Mouse (Mus musculus) midbrain, postnatal 0 days (tissue): ENCODE results near the gene Pdia5. TPM values are rescaled to one million over a fixed set of nuclear protein-coding genes. Genes with fewer than 3 reads are reported as not detected.

Experiments
- ATAC-seq: fragments of 200-750 bp; cut with Nextera tagmentation; 2 replicates; pipeline ENCODE4 v1.8.0; 2017; ENCODE audit warnings: moderate number of reproducible peaks, mild to moderate bottlenecking, moderate TSS enrichment, moderate library complexity; ENCODE audit not compliant: low FRiP score
- DNase-seq: peaks from one replicate; pipeline ENCODE4 v3.0.0-alpha.2; 2015; ENCODE audit warnings: low spot score
- H3K27ac ChIP-seq: fragments of 300-500 bp; sonication (generic); 2 replicates; pipeline ENCODE4 v1.5.1; 2014; ENCODE audit warnings: low read depth, mild to moderate bottlenecking, low read length, mixed read lengths
- H3K27me3 ChIP-seq: fragments of 300-500 bp; sonication (generic); 2 replicates; pipeline ENCODE4 v1.6.1; 2014; ENCODE audit warnings: low read length, control low read depth, mixed read lengths; ENCODE audit not compliant: insufficient read depth
- H3K36me3 ChIP-seq: fragments of 300-500 bp; sonication (generic); 2 replicates; pipeline ENCODE4 v1.6.1; 2014; ENCODE audit warnings: low read length, control low read depth, mixed read lengths; ENCODE audit not compliant: insufficient read depth
- H3K4me1 ChIP-seq: fragments of 300-500 bp; sonication (generic); 2 replicates; pipeline ENCODE4 v1.6.1; 2014; ENCODE audit warnings: mild to moderate bottlenecking, control low read depth, antibody characterized with exemption, low read length, mixed read lengths; ENCODE audit not compliant: insufficient read depth
- H3K4me2 ChIP-seq: fragments of 300-500 bp; sonication (generic); 2 replicates; pipeline ENCODE4 v1.6.1; 2014; ENCODE audit warnings: low read depth, mild to moderate bottlenecking, low read length, mixed read lengths; ENCODE audit not compliant: poor library complexity, severe bottlenecking
- H3K4me3 ChIP-seq: fragments of 300-500 bp; sonication (generic); 2 replicates; pipeline ENCODE4 v1.5.1; 2014; ENCODE audit warnings: low read depth, mild to moderate bottlenecking, low read length, moderate library complexity
- H3K9ac ChIP-seq: fragments of 300-500 bp; sonication (generic); replicated peaks from 2 replicates; pipeline ENCODE4 v1.6.1; 2014; ENCODE audit warnings: mild to moderate bottlenecking, low read length, moderate library complexity, mixed read lengths; ENCODE audit not compliant: poor library complexity, severe bottlenecking
- H3K9me3 ChIP-seq: fragments of 300-500 bp; sonication (generic); 2 replicates; pipeline ENCODE4 v1.6.1; 2016; ENCODE audit warnings: low read length, control low read depth
- CTCF ChIP-seq: IDR thresholded peaks from 2 replicates; pipeline ENCODE4 v1.5.1; 2016; ENCODE audit warnings: antibody characterized with exemption, mild to moderate bottlenecking
- WGBS: fragments of 180-500 bp; shearing (Covaris S2); extraction: QIAGEN DNeasy Blood & Tissue Kit; methylation state at CpG from one replicate; pipeline ENCODE4 v1.1.7; 2014; 5-methylcytosine and 5-hydroxymethylcytosine counted together
- polyA plus RNA-seq: library from polyadenylated mRNA; unstranded; fragments of >200 nt; fragmentation: Nextera tagmentation; extraction: Ambion mirVana; gene quantifications from 2 replicates; pipeline ENCODE4 v1.2.1, GENCODE M21; 2015
- total RNA-seq: library from RNA; depleted of rRNA; stranded (reverse); fragments of >200 nt; gene quantifications from 2 replicates; pipeline ENCODE4 v1.2.3, GENCODE M21; 2014

Gene Pdia5
- total and polyA plus RNA-seq, 2 experiments from 2014 or later = 4.3 to 8.0 TPM

DNA sequence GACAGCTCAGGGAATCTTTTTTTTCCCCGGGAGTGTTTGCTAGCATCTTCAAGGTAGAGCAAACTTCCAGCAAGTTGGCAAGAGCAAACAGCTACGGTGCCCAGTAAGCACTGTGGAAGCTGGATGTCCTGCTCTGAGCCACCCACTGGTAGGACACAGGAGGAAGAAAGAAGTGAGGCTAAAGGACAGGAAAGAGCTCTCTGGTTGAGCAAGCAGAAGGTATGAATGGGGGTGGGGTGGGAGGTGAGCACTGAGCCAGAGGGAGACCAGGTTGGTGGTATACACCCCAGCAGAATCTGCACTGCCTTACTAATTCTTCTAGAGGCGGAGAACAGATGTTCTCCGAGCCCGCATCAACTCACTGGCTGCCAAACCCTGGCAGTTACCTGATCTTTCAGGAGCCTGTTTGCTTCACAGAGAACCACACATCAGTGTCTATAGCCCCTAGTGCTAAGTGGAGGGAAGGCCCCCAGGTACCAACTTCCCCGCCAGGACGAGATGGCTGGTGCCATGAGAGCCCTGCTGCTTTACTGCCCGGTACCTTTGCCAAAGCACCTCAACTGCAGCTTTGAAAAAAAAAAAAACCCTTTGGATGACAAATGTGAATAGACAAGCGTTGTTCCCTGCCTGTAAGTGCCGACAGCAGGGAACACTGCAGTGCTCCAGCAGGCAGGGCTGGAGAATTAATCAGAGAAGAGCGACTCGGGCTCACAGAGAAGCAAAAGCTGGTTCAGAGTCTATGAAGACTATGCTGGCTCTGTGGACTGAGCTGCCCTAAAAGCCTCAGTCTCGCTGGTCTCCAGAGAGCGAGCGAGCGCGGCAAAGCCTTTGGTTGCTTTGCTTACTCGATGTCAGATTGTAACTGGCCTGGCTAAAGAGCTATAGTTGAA, 67.2 kb downstream of the Pdia5 start:
- Histone ChIP-seq H3K36me3 (no peaks in the 10 kb centered on the region), H3K9me3 (no peaks in the 10 kb centered on the region), H3K27ac (peak overlapping the region; percentile 26; the same call in 1 of the 2 replicates), H3K4me1 (peaks cover 9% of the 10 kb centered on the region; the same call in 1 of the 2 replicates), H3K4me3 (no peak overlapping the region), H3K4me2 (peak overlapping the region; percentile 22; the same call in 1 of the 2 replicates), H3K9ac (no peak overlapping the region), H3K27me3 (no peaks in the 10 kb centered on the region)
- 0 out of 2 replicates have a peak, but pooled peaks have one; percentile 5 for ATAC-seq
- whole genome bisulfite sequencing = 24% methylated on average over 18 of the region's 18 CpGs
- TF ChIP-seq CTCF = no peak
- peak; percentile 70 for DNase-seq

DNA sequence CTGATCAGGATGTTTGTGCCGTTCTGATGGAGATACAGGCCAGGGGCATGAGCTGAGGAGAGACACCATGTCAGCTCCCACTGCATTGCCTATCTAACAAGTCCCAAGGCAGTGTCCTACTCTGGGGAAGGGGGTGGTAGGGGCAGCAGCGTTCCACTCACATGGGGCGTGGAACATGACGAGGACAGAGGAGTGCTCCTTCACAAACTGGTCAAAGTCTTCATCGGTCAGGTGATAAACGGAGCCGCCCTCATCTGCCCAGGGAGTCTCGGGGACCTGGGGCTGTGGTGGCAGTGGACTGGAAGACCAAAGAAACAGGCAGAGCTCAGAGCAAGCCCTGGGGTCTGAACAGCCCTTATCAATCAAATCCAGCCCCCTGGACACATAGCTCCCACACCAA, 68.0 kb downstream of the Pdia5 start:
- ATAC-seq (no peak), DNase-seq (no peak)
- Histone ChIP-seq H3K9me3 (no peaks in the 10 kb centered on the region), H3K4me2 (no peak overlapping the region), H3K36me3 (no peaks in the 10 kb centered on the region), H3K4me1 (peaks cover 9% of the 10 kb centered on the region; the same call in 1 of the 2 replicates), H3K27ac (no peak overlapping the region), H3K27me3 (no peaks in the 10 kb centered on the region), H3K9ac (no peak overlapping the region), H3K4me3 (no peak overlapping the region)
- TF ChIP-seq CTCF = no peak
- whole genome bisulfite sequencing = 96% methylated on average over 8 of the region's 8 CpGs

DNA sequence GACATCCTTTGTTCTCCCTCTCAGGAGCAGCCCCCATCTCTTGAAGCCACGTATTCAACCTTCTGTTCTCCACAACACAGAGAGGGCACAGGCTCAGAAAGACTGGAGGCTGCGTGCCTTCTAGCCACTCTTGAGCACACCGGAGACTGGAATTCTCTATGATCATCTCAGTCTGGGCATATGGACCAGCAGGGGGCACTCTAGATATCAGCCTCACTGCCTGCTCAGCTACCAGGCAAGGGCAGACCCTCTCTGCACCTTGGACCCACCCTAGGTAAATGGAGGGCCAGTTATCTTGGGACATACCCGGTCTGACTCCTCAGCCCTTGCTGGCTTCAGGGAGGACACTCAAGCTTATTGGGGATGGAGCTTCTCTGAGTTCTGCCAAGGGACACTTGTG, 68.5 kb downstream of the Pdia5 start:
- H3K9me3 ChIP-seq = no peaks in the 10 kb centered on the region
- peak; percentile 19 for DNase-seq
- no peak for ATAC-seq
- peak; percentile 57 for TF ChIP-seq CTCF
- H3K27me3 ChIP-seq = no peaks in the 10 kb centered on the region
- H3K4me2 ChIP-seq = no peak overlapping the region
- H3K9ac ChIP-seq = no peak overlapping the region
- H3K4me1 ChIP-seq = peaks cover 9% of the 10 kb centered on the region; the same call in 1 of the 2 replicates
- no peak overlapping the region for H3K4me3 ChIP-seq
- WGBS = 76% methylated on average over 4 of the region's 4 CpGs
- no peak overlapping the region for H3K27ac ChIP-seq
- no peaks in the 10 kb centered on the region for H3K36me3 ChIP-seq

- H3K4me3 ChIP-seq = no peak overlapping the region
- no peak for TF ChIP-seq CTCF
- no peak overlapping the region for H3K4me2 ChIP-seq
- H3K27ac ChIP-seq = no peak overlapping the region
- WGBS = 91% methylated on average over 5 of the region's 5 CpGs
- H3K4me1 ChIP-seq = no peaks in the 10 kb centered on the region
- DNase-seq (no peak), ATAC-seq (no peak)
- H3K9me3 ChIP-seq = no peaks in the 10 kb centered on the region
- H3K27me3 ChIP-seq = no peaks in the 10 kb centered on the region
- H3K36me3 ChIP-seq = peaks cover 2% of the 10 kb centered on the region; the same call in 1 of the 2 replicates
- no peak overlapping the region for H3K9ac ChIP-seq
These were observed 76.1 kb downstream of the Pdia5 start for GRCm38 (mm10) chr16:35414616-35415015.

DNA sequence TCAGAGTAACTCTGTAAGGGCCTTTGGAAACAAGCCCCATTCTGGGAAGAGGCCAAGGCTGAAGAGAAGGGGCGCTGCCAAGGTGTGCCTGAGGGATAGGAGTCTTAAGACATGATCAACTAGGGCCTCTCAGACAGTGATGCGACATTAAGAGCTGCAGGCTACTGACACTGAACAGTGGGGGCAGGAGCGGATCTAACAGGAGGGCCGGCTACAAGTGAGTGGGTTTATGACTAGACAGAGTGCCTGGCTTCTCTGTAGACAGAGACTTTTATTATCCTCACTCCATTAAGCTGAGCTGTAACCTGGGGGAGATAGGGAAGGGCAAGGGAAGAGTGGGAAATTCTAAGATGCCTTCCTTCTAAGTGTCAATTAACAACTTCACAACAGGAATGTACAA, 84.0 kb downstream of the Pdia5 start:
- H3K36me3 ChIP-seq = peaks cover 5% of the 10 kb centered on the region; the same call in 1 of the 2 replicates
- no peak for ATAC-seq
- H3K27me3 ChIP-seq = no peaks in the 10 kb centered on the region
- no peak for DNase-seq
- H3K4me3 ChIP-seq = no peak overlapping the region
- 67% methylated on average over 4 of the region's 4 CpGs for WGBS
- no peak overlapping the region for H3K27ac ChIP-seq
- no peaks in the 10 kb centered on the region for H3K9me3 ChIP-seq
- no peak overlapping the region for H3K4me2 ChIP-seq
- H3K4me1 ChIP-seq = no peaks in the 10 kb centered on the region
- TF ChIP-seq CTCF = no peak
- H3K9ac ChIP-seq = no peak overlapping the region

GRCm38 (mm10) chr16:35406166-35406565, 84.5 kb downstream of the Pdia5 start:
- H3K4me1 ChIP-seq = no peaks in the 10 kb centered on the region
- 86% methylated on average over 4 of the region's 4 CpGs for WGBS
- H3K4me3 ChIP-seq = no peak overlapping the region
- ATAC-seq (no peak), DNase-seq (no peak)
- H3K9me3 ChIP-seq = no peaks in the 10 kb centered on the region
- no peak overlapping the region for H3K4me2 ChIP-seq
- no peak overlapping the region for H3K9ac ChIP-seq
- no peaks in the 10 kb centered on the region for H3K27me3 ChIP-seq
- H3K27ac ChIP-seq = no peak overlapping the region
- no peak for TF ChIP-seq CTCF
- H3K36me3 ChIP-seq = peaks cover 5% of the 10 kb centered on the region; the same call in 1 of the 2 replicates
